In genomic region chr13:14306617-14307016, GRCm38 (mm10) we compare ENCODE assay signal across 12 mouse cellular contexts.
DNase-seq lines count a peak whose midpoint lies in the region; ATAC-seq and TF ChIP-seq lines count a peak whose summit lies in the region.
"Had no signal": no experiment of that assay in that cellular context is flagged by ENCODE, and none has a peak within 500 bp of the region (broad histone marks: within the 10 kb centered on the region; RNA-seq: fewer than 3 reads in every experiment).

No protein-coding gene starts in this region.

- DNase-seq in heart, adult 2 months, result no peak
- DNase-seq in lung, adult 2 months, result no peak
- DNase-seq in lung, postnatal 14 days, result no peak
- DNase-seq in urinary bladder, adult 18-20 months (ENCODE audit: low spot score in 2 of 2), result no peak
- DNase-seq: adrenal gland, postnatal 14 days; cerebellum, adult 11-12 months; layer of hippocampus, postnatal 36 days had no signal

- H3K79me2 ChIP-seq in heart, adult 2 months (replicated peaks; ENCODE audit: control insufficient read depth, insufficient read depth, low read length), result no peaks in the 10 kb centered on the region

- no peak overlapping the region for H3K9ac ChIP-seq in heart, adult 2 months (ENCODE audit: low read depth, low read length)
- no peak overlapping the region for H3K9ac ChIP-seq in heart, embryonic 12.5 days
- H3K9ac ChIP-seq: liver, embryonic 15.5 days had no signal

- no peaks in the 10 kb centered on the region for H3K4me1 ChIP-seq in heart, adult 2 months (ENCODE audit: control insufficient read depth, insufficient read depth, low read length)
- H3K4me1 ChIP-seq in heart, embryonic 12.5 days (replicated peaks), result no peaks in the 10 kb centered on the region
- H3K4me1 ChIP-seq in lung, adult 2 months (ENCODE audit: control insufficient read depth, insufficient read depth, low read length), result no peaks in the 10 kb centered on the region
- H3K4me1 ChIP-seq in E14TG2a.4 (replicated peaks; ENCODE audit: low read depth, low read length), result no peaks in the 10 kb centered on the region

- no peak overlapping the region for H3K4me3 ChIP-seq in heart, adult 2 months
- no peak overlapping the region for H3K4me3 ChIP-seq in heart, embryonic 12.5 days
- H3K4me3 ChIP-seq in lung, adult 2 months (replicated peaks; ENCODE audit: extremely low read depth, low read depth, low read length), result no peak overlapping the region
- no peak overlapping the region for H3K4me3 ChIP-seq in E14TG2a.4 (replicated peaks; ENCODE audit: low read length)
- H3K4me3 ChIP-seq: liver, embryonic 15.5 days had no signal

- 26% methylated on average over 8 of the region's 8 CpGs for WGBS in heart, adult 2 months
- 27% methylated on average over 8 of the region's 8 CpGs for WGBS in heart, embryonic 12.5 days
- WGBS in lung, adult 2 months, result 24% methylated on average over 8 of the region's 8 CpGs

- H3K27me3 ChIP-seq in heart, adult 2 months (ENCODE audit: control insufficient read depth, insufficient read depth, low read length), result no peaks in the 10 kb centered on the region
- H3K27me3 ChIP-seq in heart, embryonic 12.5 days (replicated peaks), result no peaks in the 10 kb centered on the region
- H3K27me3 ChIP-seq in E14TG2a.4 (ENCODE audit: insufficient read depth, low read length), result no peaks in the 10 kb centered on the region
- H3K27me3 ChIP-seq: liver, embryonic 15.5 days had no signal

- no peak overlapping the region for H3K27ac ChIP-seq in heart, adult 2 months
- no peak overlapping the region for H3K27ac ChIP-seq in heart, embryonic 12.5 days (ENCODE audit: poor library complexity, severe bottlenecking)
- H3K27ac ChIP-seq: liver, embryonic 15.5 days had no signal

- no peak for ATAC-seq in heart, embryonic 12.5 days (ENCODE audit: insufficient number of reproducible peaks, low FRiP score)
- peak; percentile 50; the same call in 1 of the 2 replicates for ATAC-seq in common myeloid progenitor, adult 5-6 weeks (replicated peaks; ENCODE audit: low read depth, poor library complexity, severe bottlenecking)
- no peak for ATAC-seq in erythroid progenitor cell, adult 5-6 weeks (replicated peaks; ENCODE audit: low FRiP score, poor library complexity, severe bottlenecking)

- TF ChIP-seq CTCF in heart, adult 2 months (IDR thresholded peaks at IDR 0.05), result peak; percentile 38
- 0 out of 2 replicates have a peak, but pooled peaks have one; percentile 2 for TF ChIP-seq CTCF in lung, adult 2 months (IDR thresholded peaks at IDR 0.05; ENCODE audit: insufficient read depth, low read length)
- peak; percentile 36; the same call in 1 of the 2 replicates for TF ChIP-seq CTCF in E14TG2a.4 (conservative IDR thresholded peaks at IDR 0.05; ENCODE audit: low read length)

- TF ChIP-seq EP300 in heart, adult 2 months (IDR thresholded peaks at IDR 0.05; ENCODE audit: insufficient read depth, low read depth, low read length), result no peak

- no peaks in the 10 kb centered on the region for H3K9me3 ChIP-seq in heart, embryonic 12.5 days (replicated peaks)
- H3K9me3 ChIP-seq in E14TG2a.4 (ENCODE audit: low read length), result no peaks in the 10 kb centered on the region
- H3K9me3 ChIP-seq: liver, embryonic 15.5 days had no signal

- no peak overlapping the region for H3K4me2 ChIP-seq in heart, embryonic 12.5 days
- H3K4me2 ChIP-seq: liver, embryonic 15.5 days had no signal

- TF ChIP-seq POLR2A in heart, adult 2 months (IDR thresholded peaks at IDR 0.05; ENCODE audit: insufficient read depth, low read depth, low read length), result no peak
- no peak for TF ChIP-seq POLR2A in lung, adult 2 months (IDR thresholded peaks at IDR 0.05; ENCODE audit: borderline replicate concordance, extremely low read depth, low read depth, low read length)

- intact Hi-C loops in heart, adult 2 months (cut with DNase I), result no loop called here

- no peaks in the 10 kb centered on the region for H3K36me3 ChIP-seq in heart, adult 2 months (ENCODE audit: control insufficient read depth, insufficient read depth, low read length)
- H3K36me3 ChIP-seq in heart, embryonic 12.5 days, result no peaks in the 10 kb centered on the region
- H3K36me3 ChIP-seq in E14TG2a.4 (ENCODE audit: insufficient read depth, low read length), result no peaks in the 10 kb centered on the region
- H3K36me3 ChIP-seq: liver, embryonic 15.5 days had no signal
